Mouse (Mus musculus): ENCODE measurements around the gene Dhx38. TPM values are rescaled to one million over a fixed set of nuclear protein-coding genes. Genes with fewer than 3 reads are reported as not detected.

Dhx38 gene
- polyA plus RNA-seq, 1 experiment: 20.7 TPM

- Histone ChIP-seq H3K36me3 (ENCODE audit: control insufficient read depth, insufficient read depth, low read length) (no peaks in the 10 kb centered on the region; the same call in 1 of the 2 replicates), H3K27ac (ENCODE audit: control insufficient read depth, insufficient read depth, low read depth, low read length) (no peak overlapping the region), H3K4me1 (ENCODE audit: control insufficient read depth, insufficient read depth, low read length) (no peaks in the 10 kb centered on the region; the same call in 1 of the 2 replicates), H3K27me3 (ENCODE audit: control insufficient read depth, insufficient read depth, low read length) (no peaks in the 10 kb centered on the region), H3K4me3 (ENCODE audit: control insufficient read depth, low read depth, low read length) (no peak overlapping the region)
- TF ChIP-seq POLR2A (IDR thresholded peaks at IDR 0.05; ENCODE audit: control insufficient read depth, low read depth, low read length) (no peak), CTCF (IDR thresholded peaks at IDR 0.05; ENCODE audit: control insufficient read depth, insufficient read depth, insufficient replicate concordance, low read depth, low read length) (no peak)
Measured at GRCm38 (mm10) chr8:109544049-109544448, 21.6 kb downstream of the Dhx38 start.

GRCm38 (mm10) chr8:109542748-109543519 is 22.7 kb downstream of the Dhx38 start:
- TF ChIP-seq POLR2A (IDR thresholded peaks at IDR 0.05; ENCODE audit: control insufficient read depth, low read depth, low read length): no peak
- TF ChIP-seq CTCF (IDR thresholded peaks at IDR 0.05; ENCODE audit: control insufficient read depth, insufficient read depth, insufficient replicate concordance, low read depth, low read length): no peak
- H3K27ac ChIP-seq (ENCODE audit: control insufficient read depth, insufficient read depth, low read depth, low read length): no peak overlapping the region
- no peaks in the 10 kb centered on the region for H3K36me3 ChIP-seq (ENCODE audit: control insufficient read depth, insufficient read depth, low read length)

GRCm38 (mm10) chr8:109542165-109542564 is 23.5 kb downstream of the Dhx38 start:
- Histone ChIP-seq H3K27me3 (ENCODE audit: control insufficient read depth, insufficient read depth, low read length) (no peaks in the 10 kb centered on the region), H3K4me3 (ENCODE audit: control insufficient read depth, low read depth, low read length) (no peak overlapping the region), H3K4me1 (ENCODE audit: control insufficient read depth, insufficient read depth, low read length) (no peaks in the 10 kb centered on the region; the same call in 1 of the 2 replicates), H3K36me3 (ENCODE audit: control insufficient read depth, insufficient read depth, low read length) (no peaks in the 10 kb centered on the region), H3K27ac (ENCODE audit: control insufficient read depth, insufficient read depth, low read depth, low read length) (no peak overlapping the region)
- TF ChIP-seq CTCF (IDR thresholded peaks at IDR 0.05; ENCODE audit: control insufficient read depth, insufficient read depth, insufficient replicate concordance, low read depth, low read length) (no peak), POLR2A (IDR thresholded peaks at IDR 0.05; ENCODE audit: control insufficient read depth, low read depth, low read length) (no peak)

More at GRCm38 (mm10) chr8:109542748-109543519, 22.7 kb downstream of the Dhx38 start:
- no peaks in the 10 kb centered on the region for H3K27me3 ChIP-seq (ENCODE audit: control insufficient read depth, insufficient read depth, low read length)
- no peaks in the 10 kb centered on the region; the same call in 1 of the 2 replicates for H3K4me1 ChIP-seq (ENCODE audit: control insufficient read depth, insufficient read depth, low read length)
- H3K4me3 ChIP-seq (ENCODE audit: control insufficient read depth, low read depth, low read length): no peak overlapping the region

GRCm38 (mm10) chr8:109536703-109537102 is 29.0 kb downstream of the Dhx38 start:
- H3K27me3 ChIP-seq (ENCODE audit: control insufficient read depth, insufficient read depth, low read length): no peaks in the 10 kb centered on the region

GRCm38 (mm10) chr8:109535140-109535990 is 30.3 kb downstream of the Dhx38 start:
- Histone ChIP-seq H3K27me3 (ENCODE audit: control insufficient read depth, insufficient read depth, low read length) (no peaks in the 10 kb centered on the region), H3K27ac (ENCODE audit: control insufficient read depth, insufficient read depth, low read depth, low read length) (no peak overlapping the region), H3K4me3 (ENCODE audit: control insufficient read depth, low read depth, low read length) (no peak overlapping the region), H3K4me1 (ENCODE audit: control insufficient read depth, insufficient read depth, low read length) (peaks cover 2% of the 10 kb centered on the region; the same call in 1 of the 2 replicates), H3K36me3 (ENCODE audit: control insufficient read depth, insufficient read depth, low read length) (no peaks in the 10 kb centered on the region)
- peak; percentile 20; the same call in 1 of the 2 replicates for TF ChIP-seq CTCF (IDR thresholded peaks at IDR 0.05; ENCODE audit: control insufficient read depth, insufficient read depth, insufficient replicate concordance, low read depth, low read length)
- no peak for TF ChIP-seq POLR2A (IDR thresholded peaks at IDR 0.05; ENCODE audit: control insufficient read depth, low read depth, low read length)

More at GRCm38 (mm10) chr8:109536703-109537102, 29.0 kb downstream of the Dhx38 start:
- Histone ChIP-seq H3K4me1 (ENCODE audit: control insufficient read depth, insufficient read depth, low read length) (peaks cover 2% of the 10 kb centered on the region; the same call in 1 of the 2 replicates), H3K4me3 (ENCODE audit: control insufficient read depth, low read depth, low read length) (no peak overlapping the region), H3K36me3 (ENCODE audit: control insufficient read depth, insufficient read depth, low read length) (no peaks in the 10 kb centered on the region), H3K27ac (ENCODE audit: control insufficient read depth, insufficient read depth, low read depth, low read length) (no peak overlapping the region)
- TF ChIP-seq CTCF (IDR thresholded peaks at IDR 0.05; ENCODE audit: control insufficient read depth, insufficient read depth, insufficient replicate concordance, low read depth, low read length) (peak; percentile 79), POLR2A (IDR thresholded peaks at IDR 0.05; ENCODE audit: control insufficient read depth, low read depth, low read length) (no peak)

- peaks cover 9% of the 10 kb centered on the region; the same call in 1 of the 2 replicates for H3K4me1 ChIP-seq (ENCODE audit: control insufficient read depth, insufficient read depth, low read length)
- no peak for TF ChIP-seq POLR2A (IDR thresholded peaks at IDR 0.05; ENCODE audit: control insufficient read depth, low read depth, low read length)
- TF ChIP-seq CTCF (IDR thresholded peaks at IDR 0.05; ENCODE audit: control insufficient read depth, insufficient read depth, insufficient replicate concordance, low read depth, low read length): no peak
- no peaks in the 10 kb centered on the region for H3K27me3 ChIP-seq (ENCODE audit: control insufficient read depth, insufficient read depth, low read length)
- no peaks in the 10 kb centered on the region for H3K36me3 ChIP-seq (ENCODE audit: control insufficient read depth, insufficient read depth, low read length)
- H3K4me3 ChIP-seq (ENCODE audit: control insufficient read depth, low read depth, low read length): no peak overlapping the region
- H3K27ac ChIP-seq (ENCODE audit: control insufficient read depth, insufficient read depth, low read depth, low read length): no peak overlapping the region
Measured at GRCm38 (mm10) chr8:109524008-109524407, 41.7 kb downstream of the Dhx38 start.

- H3K27me3 ChIP-seq (ENCODE audit: control insufficient read depth, insufficient read depth, low read length): no peaks in the 10 kb centered on the region
- H3K27ac ChIP-seq (ENCODE audit: control insufficient read depth, insufficient read depth, low read depth, low read length): no peak overlapping the region
- no peak overlapping the region for H3K4me3 ChIP-seq (ENCODE audit: control insufficient read depth, low read depth, low read length)
- H3K4me1 ChIP-seq (ENCODE audit: control insufficient read depth, insufficient read depth, low read length): no peaks in the 10 kb centered on the region
- no peak for TF ChIP-seq CTCF (IDR thresholded peaks at IDR 0.05; ENCODE audit: control insufficient read depth, insufficient read depth, insufficient replicate concordance, low read depth, low read length)
- TF ChIP-seq POLR2A (IDR thresholded peaks at IDR 0.05; ENCODE audit: control insufficient read depth, low read depth, low read length): no peak
- no peaks in the 10 kb centered on the region for H3K36me3 ChIP-seq (ENCODE audit: control insufficient read depth, insufficient read depth, low read length)
Measured at GRCm38 (mm10) chr8:109505560-109505959, 60.1 kb downstream of the Dhx38 start.
